Mouse (Mus musculus): Measurements from ENCODE around the gene Ss18l2.

The Ss18l2 gene

DNA sequence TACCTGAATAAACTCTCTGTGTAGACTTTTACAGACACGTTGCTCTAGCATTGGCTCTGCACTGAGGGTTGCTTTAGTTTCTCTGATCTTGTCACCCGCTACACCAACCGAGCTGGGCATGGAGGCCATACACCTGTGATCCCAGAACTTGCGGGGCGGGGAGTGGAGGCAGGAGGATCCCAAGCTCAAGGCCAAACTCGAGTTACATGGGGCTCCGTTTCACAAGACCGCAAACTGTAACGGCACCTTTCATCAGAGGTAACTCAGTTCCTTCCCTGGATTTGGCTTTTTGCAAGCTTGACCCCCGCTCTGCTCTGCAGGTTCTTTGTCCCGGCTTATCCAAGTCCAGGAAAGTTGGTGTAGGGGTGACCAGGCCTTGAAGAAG lies 5.9 kb upstream of the Ss18l2 start:
- in situ Hi-C loops (cut with MboI, MseI), result loop anchor here (5.0 to 25.0 kb wide), 2 partner anchors 143 to 1117 kb away; no protein-coding TSS in a partner anchor

DNA sequence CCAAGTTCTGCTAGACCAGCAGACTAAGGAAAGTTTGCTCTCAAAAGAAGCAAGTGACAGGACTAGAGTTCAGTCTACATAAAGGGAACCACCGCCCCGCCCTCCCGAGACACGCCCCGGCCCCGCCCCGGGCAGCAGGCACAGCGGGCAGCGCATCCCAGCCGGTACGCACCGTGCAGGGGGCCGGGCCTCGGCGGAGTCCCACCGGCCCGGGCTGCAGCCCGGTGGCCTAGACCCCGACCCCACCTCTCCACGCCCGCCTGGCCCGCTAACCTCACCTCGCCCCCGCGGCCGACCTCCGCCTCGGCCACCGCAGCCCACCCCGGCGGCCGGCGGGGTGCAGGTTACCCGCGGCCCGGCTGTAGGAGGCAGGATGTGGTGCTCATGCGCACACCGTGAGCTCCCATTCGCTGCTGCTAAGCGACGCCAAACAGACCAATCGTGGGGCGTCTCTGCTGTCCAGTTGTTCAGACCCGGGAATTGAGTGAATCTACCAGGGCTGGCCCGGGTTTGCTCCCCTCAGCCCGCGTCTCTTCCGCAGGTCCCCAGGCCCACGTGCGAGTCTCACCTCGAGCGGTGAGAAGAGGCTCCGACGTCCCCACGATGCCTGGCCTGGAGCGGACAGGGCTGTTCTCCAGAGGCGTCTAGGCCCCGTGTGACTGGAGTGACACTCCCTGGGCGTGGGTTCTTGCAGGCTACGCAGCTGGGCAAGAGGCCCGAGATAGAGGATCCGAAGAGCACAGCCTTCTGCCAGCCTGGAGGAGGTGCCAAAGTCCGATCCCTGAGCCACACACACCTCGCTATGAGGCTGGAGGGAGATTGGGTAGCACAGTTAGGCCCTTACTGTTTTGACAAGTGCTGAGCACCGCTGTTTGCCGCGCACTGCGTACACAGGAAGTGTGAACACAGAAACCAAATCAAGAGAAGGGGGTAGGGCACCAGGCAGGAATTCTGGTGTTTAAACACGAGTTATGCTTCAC lies 5.2 kb upstream of the Ss18l2 start, which contains the start of gene Sec22c:
Sec22c (minus strand) TSS at position 845 of the 980 bp plus-strand sequence.
- in situ Hi-C loops (cut with MboI, MseI), result loop anchor here (5.0 to 25.0 kb wide), 2 partner anchors 142 to 1118 kb away; no protein-coding TSS in a partner anchor

DNA sequence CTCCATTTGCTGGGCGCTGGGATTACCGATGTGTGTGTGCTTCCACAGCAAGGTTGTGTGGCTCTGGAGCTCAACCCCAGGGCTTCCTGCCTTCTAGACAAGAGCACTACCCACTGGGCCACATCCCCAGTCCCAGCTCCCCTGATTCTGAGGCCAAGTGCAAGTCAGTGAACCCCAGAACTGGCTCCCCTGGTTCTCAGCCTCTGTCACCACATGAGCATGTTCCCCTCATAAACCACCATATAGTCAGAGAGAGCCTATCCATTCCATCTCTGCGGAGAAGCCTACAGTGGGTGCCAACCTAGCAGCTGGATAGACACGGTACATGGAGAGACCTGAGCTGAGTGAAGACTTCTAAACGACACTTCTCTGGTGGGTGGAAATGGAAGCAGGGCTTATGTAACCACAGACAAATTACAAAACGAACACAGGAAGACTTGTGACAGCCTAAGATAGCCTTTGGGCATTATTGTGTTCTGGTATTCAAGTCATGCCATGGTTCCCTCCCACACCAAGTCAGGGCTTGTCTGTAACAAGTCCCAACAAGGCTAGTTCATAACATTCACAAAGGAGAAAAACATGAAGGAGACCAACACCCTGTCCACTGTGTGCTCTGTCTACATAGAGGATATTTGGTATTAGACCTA lies 4.0 kb upstream of the Ss18l2 start:
- in situ Hi-C loops (cut with MboI, MseI), result loop anchor here (25.0 kb wide), 1 partner anchor 1119 kb away; no protein-coding TSS in a partner anchor

DNA sequence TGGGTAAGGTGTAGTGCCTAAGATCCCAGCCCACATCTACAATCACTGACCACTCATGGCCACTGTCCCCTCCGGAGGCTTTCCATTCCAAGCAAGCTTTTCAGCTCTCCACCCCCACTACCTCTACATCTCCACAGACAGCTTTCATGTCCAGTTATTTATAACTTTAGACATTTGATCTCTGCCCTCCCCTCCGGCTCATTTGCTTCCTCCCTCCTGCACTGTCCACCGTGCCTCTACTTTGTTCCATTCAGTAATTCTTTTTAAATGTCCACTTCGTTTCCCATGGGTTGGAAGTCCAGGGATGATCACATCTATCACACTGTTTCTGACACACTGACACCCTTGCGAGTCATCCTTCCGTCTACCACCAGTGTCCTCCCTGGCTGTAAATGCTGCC lies 2.3 kb upstream of the Ss18l2 start:
- in situ Hi-C loops (cut with MboI, MseI), result loop anchor here (25.0 kb wide), 1 partner anchor 1120 kb away; no protein-coding TSS in a partner anchor

DNA sequence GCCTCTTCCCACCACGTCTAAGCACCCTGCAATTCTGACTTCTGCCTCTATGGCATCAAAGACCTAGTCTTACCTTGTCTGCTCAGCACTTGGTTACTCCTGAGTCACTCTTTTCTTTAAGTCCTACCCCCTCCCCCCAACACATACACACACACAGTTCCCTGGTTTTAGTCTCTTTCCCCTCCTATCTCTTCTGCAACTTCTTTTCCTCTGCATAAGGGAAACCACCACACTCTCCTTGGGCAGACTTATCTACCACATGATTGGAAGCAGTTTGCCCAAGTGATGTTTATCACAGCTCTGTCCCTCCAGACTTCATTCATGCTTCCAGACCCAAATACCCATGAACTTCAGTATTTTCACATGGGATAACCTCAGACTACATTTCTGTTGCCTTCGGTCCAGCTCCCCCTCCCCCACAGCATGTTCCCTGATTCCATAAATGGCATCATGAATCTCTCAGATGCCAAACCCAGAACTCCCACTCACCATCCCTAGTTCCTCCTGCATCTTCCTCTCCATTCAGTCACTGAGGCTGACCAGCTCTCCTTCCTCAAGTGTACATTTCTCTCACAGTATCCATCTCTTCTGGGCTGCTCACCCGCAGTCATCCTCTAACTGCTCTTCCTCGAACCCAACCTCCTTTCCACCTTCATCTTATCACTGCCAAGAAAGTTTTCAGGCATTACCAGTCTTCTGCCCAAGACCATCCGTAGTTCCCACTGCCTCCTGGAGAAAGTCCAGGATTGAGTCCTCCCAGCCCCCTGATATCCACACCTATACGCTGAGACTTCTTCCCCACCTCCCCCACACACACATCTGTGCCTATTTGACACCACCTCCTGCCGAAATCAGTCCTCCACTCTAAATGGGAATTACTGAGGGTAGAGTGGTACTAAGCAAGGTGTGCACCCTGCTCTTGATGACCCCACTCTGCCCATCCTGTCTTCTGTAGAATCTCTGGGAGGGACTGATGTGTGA lies 1.3 kb upstream of the Ss18l2 start:
- in situ Hi-C loops (cut with MboI, MseI), result loop anchor here (25.0 kb wide), 1 partner anchor 1121 kb away; no protein-coding TSS in a partner anchor

DNA sequence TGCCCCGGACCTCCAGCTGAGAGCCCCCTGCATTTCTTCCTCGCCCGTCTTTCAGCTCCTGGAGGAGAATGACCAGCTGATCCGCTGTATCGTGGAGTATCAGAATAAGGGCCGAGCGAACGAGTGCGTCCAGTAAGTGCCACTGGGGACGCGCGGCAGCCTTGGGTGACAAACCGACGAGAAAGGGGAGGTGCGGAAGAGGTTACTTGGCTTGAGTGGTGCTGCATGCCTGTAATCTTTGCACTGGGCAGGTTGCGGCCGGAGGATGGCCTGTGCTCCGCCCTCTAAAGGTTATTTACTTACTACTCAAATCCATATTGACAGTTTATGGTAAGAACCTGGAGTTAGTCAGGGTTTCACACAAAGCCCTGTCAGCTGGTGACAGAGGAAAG lies 451 bp downstream of the Ss18l2 start:
- in situ Hi-C loops (cut with MboI, MseI), result loop anchor here (10.0 to 25.0 kb wide), 2 partner anchors 1123 to 1654 kb away; partner anchors contain the start of gene Lars2

DNA sequence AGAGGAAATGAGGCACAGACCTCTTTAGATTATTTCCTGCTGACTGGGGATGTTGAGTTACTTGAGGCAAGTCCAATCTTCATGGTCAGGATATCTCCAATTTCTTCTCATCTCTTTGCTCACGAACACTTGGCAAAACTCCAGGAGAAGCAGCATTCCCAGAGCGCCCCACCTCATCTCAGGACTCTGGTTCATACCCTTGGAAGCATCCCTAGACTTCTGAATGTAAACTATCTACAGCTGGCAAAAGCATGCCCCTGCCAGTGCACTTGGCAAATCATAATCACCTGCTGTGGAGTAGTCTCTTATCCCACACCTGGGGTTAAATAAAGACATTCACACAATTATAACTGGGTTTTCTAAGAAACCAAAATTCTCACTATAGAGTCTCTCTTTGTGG lies 6.9 kb downstream of the Ss18l2 start:
- in situ Hi-C loops (cut with MboI, MseI), result loop anchor here (10.0 to 25.0 kb wide), 2 partner anchors 1130 to 1648 kb away; partner anchors contain the start of gene Lars2

DNA sequence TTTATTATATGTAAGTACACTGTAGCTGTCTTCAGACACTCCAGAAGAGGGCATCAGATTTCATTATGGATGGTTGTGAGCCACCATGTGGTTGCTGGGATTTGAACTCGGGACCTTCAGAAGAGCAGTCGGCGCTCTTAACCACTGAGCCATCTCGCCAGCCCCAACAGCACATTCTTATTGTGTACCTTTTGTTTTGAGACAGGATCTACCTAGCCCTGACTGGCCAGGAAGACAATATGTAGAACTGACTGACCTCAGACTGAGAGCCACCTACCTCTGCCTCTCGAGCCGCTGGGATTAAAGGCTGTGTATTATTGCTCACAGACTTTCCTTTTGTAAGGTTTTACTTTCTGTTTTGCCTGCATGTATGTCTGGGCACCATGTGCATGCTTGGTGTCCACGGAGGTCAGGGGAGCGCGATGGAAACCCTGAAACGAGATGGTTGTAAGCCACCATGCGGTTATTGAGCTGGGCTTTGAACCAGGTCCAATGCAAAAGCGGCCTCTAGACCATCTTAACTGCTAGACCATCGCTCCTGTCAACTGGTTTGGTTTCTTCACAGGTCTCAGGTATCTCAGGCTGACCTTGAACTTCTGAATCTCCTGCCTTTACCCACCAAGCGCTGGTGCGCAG lies 8.1 kb downstream of the Ss18l2 start:
- in situ Hi-C loops (cut with MboI, MseI), result loop anchor here (10.0 to 25.0 kb wide), 2 partner anchors 1131 to 1647 kb away; partner anchors contain the start of gene Lars2

DNA sequence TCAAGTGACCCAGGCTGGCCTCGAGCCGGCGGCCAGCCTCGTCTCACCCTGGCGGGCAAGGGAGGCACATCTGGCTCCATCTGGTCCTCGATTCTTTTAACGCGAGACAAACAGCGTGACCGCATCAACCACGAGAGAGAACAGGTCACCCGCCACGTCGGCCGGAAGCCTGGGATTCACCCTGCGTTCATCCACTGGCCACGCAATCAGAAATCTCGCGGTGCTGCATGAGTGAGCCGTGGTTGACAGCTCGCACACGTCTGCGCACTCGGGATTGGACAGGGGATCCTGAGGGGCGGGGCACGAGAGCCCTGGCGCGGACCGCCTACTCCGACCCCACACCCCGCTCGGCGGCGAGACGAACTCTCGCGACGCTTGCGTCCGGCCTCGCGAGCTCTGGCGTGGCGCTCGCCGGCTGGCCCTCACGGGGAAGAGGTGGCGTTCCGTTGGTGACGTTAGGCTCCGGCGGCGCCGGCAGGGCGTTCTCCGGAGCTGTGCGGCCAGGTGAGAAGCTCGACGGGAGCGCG lies 8.7 kb downstream of the Ss18l2 start, which contains the start of gene Nktr:
Nktr (plus strand) TSS at position 378 of the 527 bp plus-strand sequence.
- in situ Hi-C loops (cut with MboI, MseI), result loop anchor here (10.0 to 25.0 kb wide), 2 partner anchors 1132 to 1646 kb away; partner anchors contain the start of gene Lars2

DNA sequence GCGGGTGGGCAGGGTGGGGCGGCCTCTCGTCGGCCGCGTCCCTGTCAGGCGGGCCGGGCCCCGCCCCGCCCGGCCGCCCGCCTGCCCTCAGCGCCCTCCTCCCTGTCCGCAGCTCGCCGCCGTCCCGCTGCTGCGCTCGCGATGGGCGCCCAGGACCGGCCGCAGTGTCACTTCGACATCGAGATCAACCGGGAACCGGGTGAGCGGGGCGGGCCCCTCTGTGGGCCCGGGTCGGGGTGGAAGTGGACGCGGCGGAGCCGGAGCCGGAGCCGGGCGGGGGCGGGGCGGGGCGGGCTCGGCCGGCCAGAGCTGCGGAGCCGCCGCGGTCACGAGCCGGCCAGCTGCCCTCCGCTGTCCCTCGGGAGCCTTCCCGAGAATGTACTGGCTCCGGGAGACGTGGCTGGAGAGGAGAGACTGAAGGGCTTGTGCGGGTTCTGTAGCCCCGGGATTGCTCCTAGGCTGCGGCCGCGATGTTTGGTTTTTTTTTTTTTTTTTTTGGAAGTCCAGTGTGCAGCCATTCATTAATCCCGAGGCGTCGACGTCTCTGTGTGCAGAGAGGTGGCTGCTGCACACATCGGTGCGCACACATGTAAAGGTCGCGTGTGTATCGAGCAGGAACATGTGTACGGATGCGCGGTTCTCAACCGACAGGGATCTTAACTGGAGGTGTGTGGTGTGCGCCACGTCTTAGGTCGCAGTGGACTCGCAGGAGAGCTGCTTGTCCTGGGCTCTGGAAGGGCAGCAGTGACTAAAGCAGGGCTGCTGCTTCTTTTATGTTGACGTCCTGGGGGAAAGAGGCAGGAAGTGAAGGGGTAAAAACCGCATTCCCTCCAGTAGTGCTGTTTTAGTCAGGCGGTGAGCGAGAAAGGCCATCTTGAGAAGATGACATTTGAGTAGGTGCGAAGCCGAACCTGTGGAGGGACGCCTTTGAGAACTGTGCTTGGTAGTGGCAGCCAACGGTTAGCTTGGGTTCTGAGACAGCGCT lies 9.5 kb downstream of the Ss18l2 start:
- in situ Hi-C loops (cut with MboI, MseI), result loop anchor here (10.0 to 25.0 kb wide), 2 partner anchors 1132 to 1645 kb away; partner anchors contain the start of gene Lars2

DNA sequence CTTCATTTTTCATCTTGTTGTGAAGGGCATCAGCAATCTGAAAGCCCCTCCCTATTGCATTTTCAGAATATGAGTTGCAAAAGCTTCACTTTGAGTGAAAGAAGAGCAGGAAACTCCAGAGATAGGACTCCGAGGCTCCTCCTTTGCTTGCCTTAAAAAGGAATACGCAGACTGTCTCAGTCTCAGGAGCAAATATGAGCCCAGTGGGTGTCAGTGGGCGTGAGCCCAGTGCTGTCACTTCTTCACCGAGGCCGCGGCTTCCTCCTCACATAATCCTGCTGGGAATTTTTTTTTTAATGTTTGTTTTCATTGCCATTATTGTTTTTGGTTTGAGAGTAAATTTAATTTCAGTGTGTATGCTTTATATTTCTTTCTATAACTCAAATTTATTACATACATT lies 30.4 kb downstream of the Ss18l2 start:
- in situ Hi-C loops (cut with MboI, MseI), result no loop called here

DNA sequence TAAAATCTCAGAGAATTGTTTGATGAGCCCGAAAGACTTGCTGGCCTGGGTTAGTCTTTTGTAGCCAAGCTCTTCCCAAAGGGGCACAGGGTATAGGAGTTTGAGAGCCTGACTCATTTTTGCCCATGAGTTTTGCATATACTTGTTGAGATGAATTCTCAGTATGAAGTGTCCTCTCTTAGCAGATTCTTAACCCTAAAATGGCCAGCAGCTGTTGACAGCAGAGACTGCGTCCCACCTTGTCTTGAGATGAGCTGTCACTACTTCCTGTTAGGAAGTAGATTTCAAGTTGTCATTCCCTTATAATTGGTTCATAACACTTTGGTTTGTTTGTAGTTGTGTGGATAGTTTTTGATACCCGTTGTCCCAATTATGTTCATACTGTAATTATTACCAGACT lies 31.0 kb downstream of the Ss18l2 start:
- in situ Hi-C loops (cut with MboI, MseI), result no loop called here

DNA sequence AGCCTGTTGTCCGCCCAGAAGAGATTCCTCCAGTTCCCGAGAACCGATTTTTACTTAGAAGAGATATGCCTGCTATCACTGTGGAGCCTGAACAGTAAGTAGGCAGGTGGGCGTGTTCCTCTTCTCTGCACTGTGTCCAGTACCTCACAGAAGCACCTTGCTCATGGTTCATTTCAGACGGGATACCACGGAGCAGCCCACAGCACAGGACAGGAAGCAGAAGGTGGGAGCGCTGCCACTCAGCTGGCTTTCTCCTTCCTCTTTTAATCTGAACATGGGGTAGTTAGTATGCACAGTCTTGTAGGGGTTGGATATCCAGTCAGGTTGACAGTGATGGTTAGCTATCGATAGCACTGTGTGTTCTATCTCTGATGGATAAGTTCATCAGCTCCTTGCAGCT lies 33.9 kb downstream of the Ss18l2 start:
- in situ Hi-C loops (cut with MboI, MseI), result no loop called here

DNA sequence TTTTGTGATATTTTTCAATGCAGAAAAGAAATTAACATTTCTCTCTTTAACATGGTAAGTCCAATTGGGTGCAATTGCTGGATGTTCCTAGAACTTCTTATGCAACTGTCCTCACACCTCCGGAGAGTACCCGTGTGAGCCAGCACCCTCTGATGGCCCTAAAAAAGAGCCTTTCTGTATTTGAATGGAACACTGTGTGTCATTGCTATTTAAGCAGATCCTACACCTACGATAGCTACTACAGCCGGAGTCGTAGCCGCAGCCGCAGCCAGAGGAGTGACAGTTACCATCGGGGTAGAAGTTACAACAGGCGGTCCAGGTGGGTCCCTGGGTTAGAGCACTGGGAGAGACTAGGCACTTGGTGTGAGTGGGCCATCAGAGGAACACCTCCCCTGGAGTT lies 42.6 kb downstream of the Ss18l2 start:
- in situ Hi-C loops (cut with MboI, MseI), result loop anchor here (25.0 kb wide), 1 partner anchor 1235 kb away; no protein-coding TSS in a partner anchor

DNA sequence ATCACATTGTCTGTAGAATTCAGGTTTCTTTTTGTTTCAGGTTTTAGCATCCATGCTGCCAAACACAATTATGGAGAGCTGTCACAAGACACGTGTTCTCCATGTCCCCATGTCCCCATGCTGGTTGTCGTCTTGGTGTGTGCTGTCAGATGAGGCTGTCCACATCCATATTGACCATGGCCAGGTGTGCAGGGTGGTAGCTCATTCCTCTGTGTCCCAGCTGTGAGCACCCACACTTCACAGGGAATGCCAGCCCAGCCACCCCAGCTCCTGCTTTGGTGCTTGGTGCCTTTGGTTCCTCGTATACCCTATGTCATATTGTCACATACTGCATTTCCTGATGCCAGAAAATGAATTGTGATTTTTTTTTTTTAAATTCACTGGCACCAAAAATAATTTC lies 44.5 kb downstream of the Ss18l2 start:
- in situ Hi-C loops (cut with MboI, MseI), result loop anchor here (25.0 kb wide), 1 partner anchor 1233 kb away; no protein-coding TSS in a partner anchor

DNA sequence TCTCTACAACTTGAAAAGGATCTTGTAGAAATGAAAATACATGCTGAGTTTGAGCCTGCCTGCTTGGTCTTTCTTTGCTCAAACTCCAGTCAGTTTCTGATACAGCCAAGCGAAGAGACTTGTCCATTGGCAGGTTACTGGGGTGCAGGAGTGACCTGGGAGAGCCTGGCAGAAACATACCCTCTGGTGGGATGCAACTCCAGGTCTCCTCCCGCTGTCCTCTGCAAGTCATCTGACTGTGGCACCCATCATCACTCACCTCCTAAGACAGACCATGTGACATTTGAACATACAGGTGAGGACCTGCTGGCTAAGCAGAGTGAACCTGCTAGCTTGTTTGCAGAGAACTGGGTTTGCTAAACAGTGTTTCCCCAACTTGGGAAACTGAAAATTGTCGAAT lies 46.7 kb downstream of the Ss18l2 start:
- in situ Hi-C loops (cut with MboI, MseI), result loop anchor here (25.0 kb wide), 1 partner anchor 1231 kb away; no protein-coding TSS in a partner anchor

DNA sequence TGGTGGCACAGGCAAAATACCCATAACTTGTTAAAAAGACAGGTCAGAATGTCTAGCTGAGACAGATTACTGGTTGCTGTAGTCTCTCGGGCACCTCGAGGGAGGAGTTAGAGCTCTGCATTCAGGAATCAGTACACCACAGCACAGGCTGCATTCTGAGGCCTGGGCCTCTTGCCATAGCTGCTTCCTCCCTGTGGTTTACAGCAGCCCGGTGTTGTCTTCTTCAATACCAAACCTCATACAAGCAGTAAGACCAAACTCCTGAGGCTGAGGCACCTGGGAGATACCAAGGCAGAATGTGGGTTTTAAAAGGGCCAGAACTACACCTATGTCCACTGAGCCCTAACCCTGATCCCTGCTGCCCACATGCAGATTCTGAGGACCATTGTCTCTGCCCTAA lies 47.3 kb downstream of the Ss18l2 start:
- in situ Hi-C loops (cut with MboI, MseI), result loop anchor here (25.0 kb wide), 1 partner anchor 1230 kb away; no protein-coding TSS in a partner anchor
